Mouse (Mus musculus) adipocyte (in vitro differentiated cells): ENCODE data around the gene Mcu.

Source experiments
- DNase-seq: peaks from one replicate; pipeline ENCODE4 v3.0.0-alpha.2; 2016; ENCODE audit warnings: low spot score

Mcu gene

GRCm38 (mm10) chr10:59569481-59569869, 47.0 kb downstream of the Mcu start:
- no peak for DNase-seq

DNA sequence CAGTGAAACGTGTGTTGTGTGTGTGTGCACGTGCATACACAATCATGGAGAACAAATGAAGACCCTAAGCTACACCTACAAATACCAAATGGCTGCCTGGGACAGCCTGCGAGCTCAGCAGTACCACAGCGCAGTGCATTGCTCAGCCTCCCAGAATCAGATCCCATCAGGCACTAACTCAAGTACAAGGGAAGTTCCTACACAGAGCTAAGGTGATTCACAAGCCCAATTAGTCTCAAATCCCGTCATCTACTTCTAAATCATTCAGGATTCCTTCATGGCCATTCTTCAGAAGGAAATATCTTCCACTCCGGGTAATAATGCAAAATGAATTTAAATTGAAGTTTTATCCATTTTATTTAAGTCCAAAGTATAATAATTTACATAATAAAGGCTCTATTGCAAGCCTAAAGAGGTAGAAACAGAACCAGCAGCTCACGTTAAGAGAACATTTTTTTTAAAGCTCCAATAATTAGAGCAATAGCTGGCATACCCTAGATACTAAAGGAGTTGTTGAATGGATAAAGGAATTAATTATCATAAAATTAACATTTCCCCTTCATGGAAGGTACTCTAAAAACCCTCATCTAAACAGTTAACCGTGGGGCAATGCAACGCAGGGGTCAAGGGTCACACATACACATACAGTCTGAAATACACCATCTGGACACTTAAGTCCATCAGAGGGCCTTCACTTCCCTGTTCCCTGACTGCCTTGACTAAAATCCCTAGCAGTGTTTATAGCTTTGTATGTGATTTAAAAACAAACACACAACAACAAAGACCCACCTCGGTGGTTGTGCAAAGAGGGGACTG, 47.6 kb downstream of the Mcu start:
- DNase-seq, result no peak

- DNase-seq, result no peak
Measured at GRCm38 (mm10) chr10:59566968-59567367, 49.5 kb downstream of the Mcu start.

- DNase-seq, result no peak
Measured at GRCm38 (mm10) chr10:59565995-59566410, 50.5 kb downstream of the Mcu start.

GRCm38 (mm10) chr10:59564551-59564950, 51.9 kb downstream of the Mcu start:
- peak; percentile 50 for DNase-seq

GRCm38 (mm10) chr10:59562511-59562910, 54.0 kb downstream of the Mcu start:
- DNase-seq, result no peak

DNA sequence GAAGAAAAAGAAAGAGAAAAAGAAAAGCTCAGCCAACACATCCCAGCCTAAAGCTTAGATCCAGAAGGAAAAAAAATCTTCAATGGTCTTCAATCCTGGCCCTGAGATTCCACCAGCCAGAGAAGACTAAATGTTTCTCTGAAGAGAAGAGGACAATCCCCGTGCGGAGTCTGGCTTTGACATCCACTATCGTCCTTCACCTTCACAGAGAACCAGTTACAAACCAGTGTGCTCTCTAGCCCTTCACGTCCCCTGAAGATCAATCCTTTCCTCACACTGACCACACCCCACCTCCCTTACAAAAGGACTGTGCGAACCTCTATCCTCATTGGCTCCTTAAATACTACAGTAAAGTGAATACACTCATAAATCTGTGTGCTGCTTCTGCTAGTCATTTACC, 56.4 kb downstream of the Mcu start:
- no peak for DNase-seq

GRCm38 (mm10) chr10:59558602-59559001, 57.9 kb downstream of the Mcu start:
- DNase-seq, result no peak

DNA sequence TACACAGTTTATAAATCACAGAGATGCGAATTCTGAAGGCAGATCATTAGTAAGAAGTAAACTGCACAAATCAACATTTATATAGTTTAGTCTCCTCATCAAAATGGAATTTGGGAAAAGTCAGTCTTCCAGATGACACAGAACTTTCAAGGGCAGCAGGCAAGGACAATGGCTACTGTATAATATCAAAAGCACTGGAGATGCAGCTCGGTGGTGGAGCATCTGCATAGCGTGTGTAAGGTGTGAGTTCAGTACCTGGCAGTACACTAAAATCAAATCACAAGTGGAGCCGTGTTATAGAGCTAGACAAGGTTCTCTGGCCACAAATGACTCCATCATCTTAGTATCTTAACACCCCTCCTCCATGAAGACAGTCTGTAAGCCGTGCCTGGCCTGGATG, 58.3 kb downstream of the Mcu start:
- DNase-seq, result no peak

DNA sequence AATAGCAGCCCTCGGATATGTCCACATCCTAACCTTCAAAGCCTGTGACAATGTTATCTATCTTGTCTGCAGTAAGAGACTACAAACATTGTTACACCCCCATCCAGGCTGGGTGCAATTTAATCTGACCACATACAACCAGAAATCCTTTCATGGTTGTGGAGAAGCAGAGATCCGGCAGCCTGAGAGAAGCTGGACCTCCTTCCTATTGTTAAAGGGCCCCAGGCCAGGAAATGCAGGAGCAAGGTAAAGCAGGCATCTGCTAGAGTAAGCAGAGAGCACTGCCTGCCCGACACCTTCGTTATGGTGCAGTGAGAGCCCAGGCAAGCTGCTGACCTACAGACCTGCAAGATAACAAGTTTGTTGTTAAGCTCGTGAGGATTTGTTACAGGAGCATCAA, 60.0 kb downstream of the Mcu start:
- no peak for DNase-seq

GRCm38 (mm10) chr10:59554243-59554642, 62.2 kb downstream of the Mcu start:
- DNase-seq, result no peak

DNA sequence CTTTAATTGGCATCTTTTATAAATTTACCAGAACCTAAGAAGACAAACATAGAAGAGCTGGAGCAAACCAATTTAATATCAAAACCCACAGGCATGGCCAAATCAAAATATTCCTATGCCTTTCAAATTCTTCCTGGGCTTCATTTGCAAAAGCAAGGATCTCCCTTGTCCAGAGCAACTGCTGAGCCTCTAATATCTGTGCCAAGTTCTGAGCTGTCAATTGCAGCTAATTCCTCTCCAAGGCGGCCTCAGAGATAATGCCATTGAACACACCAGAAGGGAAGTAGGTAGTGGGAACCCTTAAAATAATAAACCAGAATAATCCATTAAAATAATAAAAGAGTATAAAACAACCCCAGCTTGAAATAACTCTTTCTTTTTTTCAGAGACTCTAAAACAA, 64.0 kb downstream of the Mcu start:
- no peak for DNase-seq

DNA sequence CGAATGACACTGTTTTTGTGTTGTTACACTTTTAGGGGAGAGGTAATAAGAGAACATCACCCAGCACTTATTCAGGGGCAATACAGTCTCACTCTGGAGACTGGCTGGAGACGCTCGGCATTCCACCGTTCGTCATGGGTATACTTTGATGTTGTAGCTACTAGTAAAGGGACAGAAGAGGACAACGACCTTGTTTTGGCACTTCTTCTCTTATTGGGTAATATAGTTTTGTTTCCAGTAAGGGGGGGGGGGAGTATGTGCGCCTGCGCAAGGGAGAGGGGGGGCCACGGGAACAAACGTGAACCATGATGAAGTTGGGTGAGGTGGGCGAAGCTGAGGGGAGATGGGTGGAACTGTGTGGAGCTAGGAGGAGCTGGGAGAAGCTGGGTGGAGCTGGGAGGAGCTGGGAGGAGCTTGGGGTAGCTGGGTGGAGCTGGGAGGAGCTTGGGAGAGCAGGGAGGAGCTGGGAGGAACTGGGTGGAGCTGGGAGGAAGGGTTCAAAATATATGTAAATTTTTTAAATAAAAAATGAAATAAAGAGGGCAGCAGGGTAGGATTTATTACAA, 67.6 kb downstream of the Mcu start:
- DNase-seq, result no peak

- no peak for DNase-seq
Measured at GRCm38 (mm10) chr10:59548211-59548610, 68.3 kb downstream of the Mcu start.

- no peak for DNase-seq
Measured at GRCm38 (mm10) chr10:59547426-59547825, 69.1 kb downstream of the Mcu start.

- no peak for DNase-seq
Measured at GRCm38 (mm10) chr10:59545169-59545568, 71.3 kb downstream of the Mcu start.

DNA sequence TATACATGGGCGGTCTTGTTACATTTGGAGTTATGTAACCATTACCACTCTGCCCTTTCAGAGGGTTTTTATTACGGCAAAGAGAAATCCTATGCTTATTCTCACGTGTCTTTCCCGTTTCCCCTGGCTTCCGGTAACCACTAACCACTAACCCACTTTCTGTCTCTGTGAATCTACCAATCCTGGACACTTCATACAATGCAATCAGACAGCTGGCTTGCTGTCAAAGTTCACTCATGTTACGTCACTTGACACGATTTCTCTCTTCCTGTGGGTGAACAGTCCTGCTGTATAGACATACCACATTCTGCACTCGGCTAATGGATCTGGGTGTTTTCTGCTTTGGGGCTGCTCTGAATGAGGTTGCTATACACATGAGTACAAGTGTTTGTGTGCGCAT, 73.1 kb downstream of the Mcu start:
- peak; percentile 24 for DNase-seq

DNA sequence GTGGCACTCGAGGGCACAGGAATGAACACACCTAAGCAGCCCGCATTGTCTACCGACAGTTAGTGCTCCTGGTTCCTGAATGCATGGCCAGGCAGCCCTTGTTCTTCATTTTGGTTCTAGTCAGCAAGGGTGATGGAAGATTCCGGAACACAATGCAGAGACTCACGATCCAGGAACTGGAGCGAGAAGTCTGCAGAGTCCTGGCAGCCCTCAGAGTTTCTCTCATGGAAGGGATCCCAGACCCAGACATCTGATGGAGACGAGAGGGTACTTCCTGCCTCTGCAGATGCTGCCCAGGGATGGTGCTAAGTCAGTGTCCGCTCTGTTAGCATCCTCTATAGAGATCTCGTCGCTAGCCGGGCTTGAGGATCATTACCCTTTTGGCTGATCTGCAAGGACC, 75.0 kb downstream of the Mcu start:
- DNase-seq, result no peak

DNA sequence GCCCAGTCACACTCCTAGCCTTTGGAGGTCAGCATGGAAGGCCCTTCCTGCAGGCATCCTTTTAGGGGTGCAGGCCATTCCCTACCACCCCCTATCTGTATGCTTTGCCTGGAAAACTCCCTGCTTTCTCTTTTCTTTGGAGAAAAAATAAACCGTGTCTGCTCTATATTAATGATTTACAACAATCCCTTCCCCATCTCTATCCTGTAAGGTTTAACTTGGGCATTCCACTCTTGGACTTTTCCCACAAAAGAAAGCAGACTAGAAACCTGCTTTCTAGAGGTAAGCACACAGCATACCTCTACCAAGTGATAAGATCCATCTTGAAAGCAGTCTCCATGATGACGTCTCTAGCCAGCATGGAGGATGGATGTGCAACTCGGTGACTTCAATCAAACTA, 75.9 kb downstream of the Mcu start:
- no peak for DNase-seq

DNA sequence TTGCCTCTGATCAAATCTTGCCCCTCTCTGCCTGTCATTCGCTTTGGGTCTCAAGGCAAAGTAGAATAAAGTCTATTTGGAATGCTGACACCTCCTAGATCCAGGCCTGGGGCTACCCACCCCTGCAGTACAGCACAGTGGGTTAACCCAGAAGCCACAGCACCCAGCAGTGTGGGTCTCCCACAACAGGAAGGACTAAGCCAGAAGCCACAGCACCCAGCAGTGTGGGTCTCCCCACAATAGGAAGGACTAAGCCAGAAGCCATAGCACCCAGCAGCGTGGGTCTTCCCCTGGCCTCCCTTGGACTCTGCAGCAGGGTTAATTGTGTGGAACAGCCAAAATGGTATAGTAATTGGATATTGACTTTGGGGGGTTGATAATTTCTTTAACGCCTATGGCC, 76.4 kb downstream of the Mcu start:
- no peak for DNase-seq

DNA sequence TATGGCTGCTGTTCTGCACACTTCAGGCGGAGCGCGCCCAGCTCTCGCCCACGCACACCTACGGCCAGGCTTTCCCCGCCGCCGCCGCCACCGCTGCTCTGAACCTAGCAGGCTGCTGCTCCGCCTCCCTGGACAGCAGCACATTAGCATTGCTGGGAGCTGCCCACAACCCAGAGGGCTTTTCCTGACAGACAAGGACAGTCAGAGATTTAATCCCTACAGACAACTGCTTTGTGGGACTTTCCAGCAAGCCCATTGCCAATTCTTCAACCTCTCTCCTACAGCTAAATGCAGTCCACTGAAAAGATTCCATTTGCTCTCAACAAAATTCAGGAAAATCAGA, 77.0 kb downstream of the Mcu start:
- DNase-seq, result peak; percentile 6

DNA sequence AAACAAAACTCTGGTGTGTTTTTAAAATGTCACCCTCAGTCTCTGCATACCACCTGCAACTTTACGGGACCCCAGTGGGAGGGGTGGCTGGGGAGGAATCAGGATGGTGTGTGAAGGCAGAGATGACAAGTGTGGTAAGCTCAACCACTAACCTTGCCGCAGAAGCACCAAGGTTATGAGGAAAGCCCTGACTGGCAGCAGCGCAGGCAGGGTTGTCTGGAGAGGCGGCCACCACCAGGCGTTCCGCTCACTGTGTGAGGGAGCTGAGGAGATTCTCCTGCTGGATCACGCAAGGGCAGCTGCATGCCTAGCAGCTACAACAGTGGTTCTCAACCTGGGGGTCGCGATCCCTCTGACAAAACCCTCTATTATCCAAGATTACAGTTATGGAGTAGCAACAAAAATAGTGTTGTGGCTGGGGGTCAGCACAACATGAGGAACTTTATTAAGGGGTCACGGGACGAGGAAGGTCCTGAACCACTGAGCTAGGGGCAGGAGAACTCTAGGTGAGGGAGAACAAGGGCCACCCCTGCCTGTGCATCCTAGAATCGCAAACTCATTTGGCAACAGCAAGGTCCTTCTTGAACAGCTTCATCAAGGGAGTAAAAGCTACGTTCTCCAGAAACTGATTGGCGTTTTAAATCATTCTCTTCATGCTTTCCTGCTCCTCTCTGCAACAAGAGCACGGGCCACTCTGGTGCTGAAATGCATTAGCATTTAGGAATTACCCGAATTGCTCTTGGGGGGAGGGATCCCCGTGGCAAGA, 77.5 kb downstream of the Mcu start:
- no peak for DNase-seq

DNA sequence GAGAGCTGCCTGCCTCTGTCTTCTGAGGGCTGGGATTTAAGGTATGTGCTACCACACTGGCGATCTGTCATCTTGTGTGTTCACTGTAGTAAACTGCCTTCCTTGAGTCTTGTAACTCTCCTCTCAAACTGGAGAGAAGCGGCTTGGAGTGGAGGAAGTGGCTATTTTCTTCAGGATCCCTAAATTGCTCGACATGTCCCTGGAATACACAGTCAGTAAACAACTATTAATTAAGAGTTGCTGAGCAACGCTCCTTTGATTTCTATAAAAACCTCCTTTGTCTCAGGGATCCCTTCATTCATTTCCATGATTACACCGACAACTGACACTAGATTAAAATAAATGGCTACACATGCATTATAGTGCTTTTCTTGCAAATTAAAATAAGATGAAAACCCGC, 78.4 kb downstream of the Mcu start:
- no peak for DNase-seq
